Mouse (Mus musculus) erythroblast, embryonic 14.5 days (primary cell): ENCODE results near the gene Rgma.

Experiments
- GATA1 ChIP-seq: IDR thresholded peaks from 2 replicates; pipeline ENCODE4 v1.6.1; 2012; ENCODE audit warnings: low read length, inconsistent platforms, mixed read lengths
- TAL1 ChIP-seq: IDR thresholded peaks from 3 replicates; pipeline ENCODE4 v1.6.1; 2012; ENCODE audit warnings: low read length, inconsistent platforms, mixed read lengths

DNA sequence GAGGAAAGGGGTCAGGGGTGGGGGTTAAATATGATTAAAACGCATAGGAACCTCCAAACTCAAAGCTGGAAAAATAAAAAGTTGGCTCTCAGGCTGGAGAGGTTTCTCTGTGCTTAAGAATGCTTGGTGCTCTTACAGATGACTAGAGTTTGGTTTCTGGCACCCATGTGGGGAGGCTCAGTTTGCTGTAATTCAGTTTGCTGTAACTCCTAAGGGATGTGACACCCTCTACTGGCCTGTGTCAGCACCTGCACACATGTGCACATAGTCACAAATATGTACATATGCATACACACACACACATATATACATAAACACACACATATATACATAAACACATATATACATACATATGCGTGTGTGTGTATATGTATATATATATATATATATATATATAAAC lies 13.6 kb downstream of the Rgma start:
- TF ChIP-seq GATA1 = no peak
- no peak for TF ChIP-seq TAL1
